Mouse (Mus musculus) limb, embryonic 13.5 days (tissue): ENCODE results near the gene Ccdc74a. TPM values are rescaled to one million over a fixed set of nuclear protein-coding genes. Genes with fewer than 3 reads are reported as not detected.

Experiments used
- polyA plus RNA-seq: library from polyadenylated mRNA; unstranded; fragments of >200 nt; fragmentation: Nextera tagmentation; extraction: Ambion mirVana; gene quantifications from 2 replicates; pipeline ENCODE4 v1.2.1, GENCODE M21; 2015

Ccdc74a gene
- polyA plus RNA-seq, 1 experiment from 2014 or later = 9.0 TPM

Other genes starting within 250 kb of the Ccdc74a start
- gene Snap29, start 240.5 kb upstream of the Ccdc74a start, polyA plus RNA-seq = 13.9 and 14.0 TPM in 2 replicates
- 35.0 and 35.6 TPM in 2 replicates for gene Pi4ka, start 240.2 kb upstream of the Ccdc74a start, polyA plus RNA-seq
- gene Crkl, start 194.5 kb upstream of the Ccdc74a start, polyA plus RNA-seq = 81.6 and 88.6 TPM in 2 replicates
- 0.52 and 0.83 TPM in 2 replicates for gene Aifm3, start 156.9 kb upstream of the Ccdc74a start, polyA plus RNA-seq
- gene Lztr1, start 137.8 kb upstream of the Ccdc74a start, polyA plus RNA-seq = 104 and 106 TPM in 2 replicates
- gene Thap7, start 115.3 kb upstream of the Ccdc74a start, polyA plus RNA-seq = 72.0 and 75.2 TPM in 2 replicates
- not detected in 2 replicates for gene Lrrc74b, start 85.2 kb upstream of the Ccdc74a start, polyA plus RNA-seq
- 0.36 and 0.40 TPM in 2 replicates for gene P2rx6, start 84.6 kb upstream of the Ccdc74a start, polyA plus RNA-seq
- 5.7 and 5.8 TPM in 2 replicates for gene Slc7a4, start 63.3 kb upstream of the Ccdc74a start, polyA plus RNA-seq
- 40.0 and 42.7 TPM in 2 replicates for gene Smpd4, start 27.1 kb upstream of the Ccdc74a start, polyA plus RNA-seq
- gene Med15, start 86.4 kb downstream of the Ccdc74a start, polyA plus RNA-seq = 48.1 and 49.8 TPM in 2 replicates
- gene Klhl22, start 113.1 kb downstream of the Ccdc74a start, polyA plus RNA-seq = 92.9 and 106 TPM in 2 replicates
- gene Scarf2, start 150.8 kb downstream of the Ccdc74a start, polyA plus RNA-seq = 28.8 and 29.4 TPM in 2 replicates
- 0.09 and 0.36 TPM in 2 replicates for gene B830017H08Rik, start 186.7 kb downstream of the Ccdc74a start, polyA plus RNA-seq
- 2.7 and 3.0 TPM in 2 replicates for gene Car15, start 191.9 kb downstream of the Ccdc74a start, polyA plus RNA-seq
- gene Gm20518, start 245.2 kb downstream of the Ccdc74a start, polyA plus RNA-seq = 0.32 and 0.53 TPM in 2 replicates
- gene Tssk1, start 247.8 kb downstream of the Ccdc74a start, polyA plus RNA-seq = 0.04 TPM in 1 of 2 replicates, not detected in the other